Mouse (Mus musculus) cerebellum, postnatal 10 days (tissue): ENCODE results near the gene Nsd2.

ENCODE experiments used
- DNase-seq, 2 experiments: peaks; one replicate each; pipeline ENCODE4 v3.0.0; 2021; ENCODE audit warnings: mixed read lengths in 2 of 2

Gene Nsd2

GRCm38 (mm10) chr5:33819876-33820732 lies at the start of gene Nsd2:
Gene Nsd2, plus strand, starts transcription at chr5:33820725.
- DNase-seq, result peak; percentile 95 to 97

GRCm38 (mm10) chr5:33777195-33777594 lies 43.3 kb upstream of the Nsd2 start:
- DNase-seq, result no peak

DNA sequence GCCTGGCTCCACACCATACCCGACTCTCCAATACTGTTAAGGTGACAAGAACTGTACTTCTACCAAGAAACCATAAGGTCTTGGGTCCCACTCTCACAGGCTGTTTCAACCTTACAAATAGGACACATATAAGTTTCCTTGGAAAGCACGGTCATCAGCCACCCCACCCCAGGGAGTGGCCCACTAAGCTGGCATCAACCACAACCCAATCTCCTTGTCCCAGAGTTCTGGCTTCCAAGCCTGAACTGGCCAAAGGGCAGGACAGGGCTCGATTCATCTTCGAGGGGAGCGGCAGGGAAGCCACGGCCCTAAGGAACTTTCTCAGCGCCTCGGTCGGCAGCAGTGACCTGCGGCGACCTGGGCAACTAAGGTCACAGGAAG lies 38.6 kb upstream of the Nsd2 start:
- no peak for DNase-seq

- peak; percentile 96 to 98 for DNase-seq
Measured at GRCm38 (mm10) chr5:33782345-33782998, 38.1 kb upstream of the Nsd2 start, which contains the start of gene Letm1. Gene Letm1, minus strand, starts transcription at chr5:33782817.

- no peak for DNase-seq
Measured at GRCm38 (mm10) chr5:33782999-33783390, 37.5 kb upstream of the Nsd2 start.

- DNase-seq, result no peak
Measured at GRCm38 (mm10) chr5:33791912-33792643, 28.4 kb upstream of the Nsd2 start.

GRCm38 (mm10) chr5:33803337-33803736 lies 17.2 kb upstream of the Nsd2 start:
- DNase-seq, result no peak

DNA sequence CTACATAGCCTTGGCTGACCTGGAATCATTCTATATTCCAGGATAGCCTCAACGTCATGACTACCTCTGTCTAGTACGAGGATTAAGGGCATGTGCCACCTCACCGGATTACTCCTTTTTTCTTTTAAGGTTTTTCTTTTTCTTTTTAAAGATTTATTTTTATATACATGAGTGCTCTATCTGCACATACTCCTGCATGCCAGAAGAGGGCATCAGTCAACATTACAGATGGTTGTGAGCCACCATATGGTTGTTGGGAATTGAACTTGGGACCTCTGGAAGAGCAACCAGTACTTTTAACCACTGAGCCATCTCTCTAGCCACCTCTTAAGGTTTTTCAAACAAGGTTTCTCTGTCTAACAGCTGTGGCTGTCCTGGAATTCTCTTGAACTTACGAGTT lies 9.0 kb upstream of the Nsd2 start:
- no peak for DNase-seq

GRCm38 (mm10) chr5:33816008-33816725 lies 4.4 kb upstream of the Nsd2 start:
- DNase-seq, result no peak

DNA sequence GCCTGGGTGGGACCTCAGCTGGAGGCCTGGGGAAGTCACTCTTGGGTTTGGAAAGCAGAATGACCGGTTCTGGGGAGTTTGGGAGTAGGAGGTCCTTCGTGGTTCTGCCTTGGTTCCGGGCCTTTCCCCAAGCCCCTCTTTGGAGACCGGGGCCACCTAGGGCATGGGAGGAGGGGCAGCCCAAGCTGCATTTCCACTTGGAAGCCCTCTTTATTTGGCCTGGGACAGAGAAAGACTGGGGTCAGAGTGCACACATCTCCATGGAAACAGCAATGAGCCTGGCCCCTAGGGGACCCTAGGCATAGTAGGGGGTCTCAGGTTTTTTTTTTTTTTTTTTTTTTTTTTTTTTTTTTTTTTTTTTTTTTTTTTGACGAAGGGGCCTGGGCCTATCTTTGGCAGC lies 2.4 kb upstream of the Nsd2 start:
- DNase-seq, result peak; percentile 4 to 9

GRCm38 (mm10) chr5:33819141-33819875 lies 1.2 kb upstream of the Nsd2 start:
- DNase-seq, result peak; percentile 22 to 28

DNA sequence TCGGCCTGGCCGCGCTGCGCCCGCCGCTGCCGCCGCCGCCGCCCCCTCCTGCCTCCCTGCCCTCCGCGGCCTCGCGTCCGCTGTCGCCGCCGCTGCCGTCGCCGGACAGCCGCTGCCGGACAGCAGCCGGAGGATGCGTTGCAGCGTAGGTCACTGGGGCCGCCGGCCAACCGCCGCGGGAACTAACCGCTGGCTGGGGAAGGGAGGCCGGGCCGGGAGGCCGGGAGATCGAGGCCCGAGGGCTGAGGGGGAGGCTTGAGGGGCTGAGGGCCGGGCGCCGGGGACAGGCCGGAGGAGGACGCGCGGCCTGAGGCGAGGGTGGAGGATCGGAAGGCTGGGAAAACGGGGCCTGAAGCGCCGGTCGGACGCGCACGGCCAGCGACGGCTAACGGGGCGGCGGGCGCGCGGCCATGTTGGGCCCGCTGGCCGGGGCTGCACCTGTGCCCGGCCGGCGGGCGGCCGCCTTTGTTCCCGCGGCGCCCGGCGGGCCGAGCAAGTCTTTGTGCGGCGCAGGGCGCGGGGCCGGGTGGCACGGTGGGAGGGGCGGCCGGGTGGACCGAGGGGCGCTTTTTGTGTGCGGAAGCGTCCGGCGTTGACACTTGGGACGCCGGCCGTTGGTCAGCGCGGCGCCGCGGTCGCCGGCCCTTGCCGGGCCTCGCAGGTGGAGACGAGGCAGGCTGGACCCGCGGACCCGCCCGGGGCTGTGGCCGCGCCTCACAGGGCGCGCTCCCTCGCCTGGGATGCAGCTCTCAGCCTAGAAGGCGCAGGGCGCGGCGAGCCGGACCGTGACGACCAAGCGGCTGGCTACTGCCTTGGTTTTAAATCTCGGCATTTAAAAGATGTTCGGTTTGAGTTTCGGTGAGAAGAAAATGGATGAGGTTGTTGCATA lies 452 bp downstream of the Nsd2 start:
- peak; percentile 73 to 77 for DNase-seq

DNA sequence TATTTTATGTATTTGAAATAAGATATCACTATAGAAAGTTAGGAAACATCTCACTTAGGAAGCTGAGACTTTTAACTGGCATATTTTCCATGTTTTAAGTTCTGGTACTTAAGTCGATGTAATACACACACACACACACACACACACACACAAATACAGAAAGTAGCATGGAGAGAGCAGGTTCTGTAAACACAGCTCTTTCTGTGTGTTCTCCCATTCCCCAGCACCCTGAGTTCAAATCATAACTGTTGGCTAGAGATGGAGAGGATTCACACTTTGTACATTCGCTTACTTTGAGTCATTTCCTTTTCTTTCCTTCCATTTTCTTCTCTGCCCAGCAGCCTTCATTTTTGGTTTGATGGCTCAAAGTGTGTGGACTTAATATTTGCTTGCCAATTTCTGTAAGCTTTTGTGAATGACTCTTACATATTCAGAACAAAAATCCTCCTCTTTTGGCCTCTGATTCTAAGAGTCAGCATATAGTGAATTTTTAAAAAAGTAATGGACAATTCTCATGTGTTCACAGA lies 1.4 kb downstream of the Nsd2 start:
- DNase-seq, result peak in 1 of 2 experiments; percentile 8

GRCm38 (mm10) chr5:33822456-33822855 lies 1.9 kb downstream of the Nsd2 start:
- DNase-seq, result no peak

DNA sequence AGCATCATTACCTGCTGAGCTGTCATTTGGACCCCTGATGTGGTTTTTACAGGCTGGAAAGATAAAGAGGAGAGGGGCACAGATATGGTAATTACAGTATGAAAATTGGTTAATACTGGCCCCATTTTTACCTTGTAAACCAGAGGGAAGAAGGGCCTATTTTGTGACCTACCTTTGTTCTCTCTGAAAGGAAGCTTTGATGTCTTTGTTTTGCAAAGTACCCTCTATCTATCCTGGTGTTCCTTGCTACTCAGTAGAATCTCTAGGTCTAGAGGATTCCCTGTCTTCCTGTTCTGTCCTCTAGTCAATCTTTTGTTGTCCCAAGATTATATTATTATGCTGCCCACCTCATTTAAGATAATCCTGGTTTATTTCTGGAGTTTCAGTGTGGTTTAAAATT lies 5.5 kb downstream of the Nsd2 start:
- DNase-seq, result no peak

GRCm38 (mm10) chr5:33828107-33828506 lies 7.6 kb downstream of the Nsd2 start:
- no peak for DNase-seq

DNA sequence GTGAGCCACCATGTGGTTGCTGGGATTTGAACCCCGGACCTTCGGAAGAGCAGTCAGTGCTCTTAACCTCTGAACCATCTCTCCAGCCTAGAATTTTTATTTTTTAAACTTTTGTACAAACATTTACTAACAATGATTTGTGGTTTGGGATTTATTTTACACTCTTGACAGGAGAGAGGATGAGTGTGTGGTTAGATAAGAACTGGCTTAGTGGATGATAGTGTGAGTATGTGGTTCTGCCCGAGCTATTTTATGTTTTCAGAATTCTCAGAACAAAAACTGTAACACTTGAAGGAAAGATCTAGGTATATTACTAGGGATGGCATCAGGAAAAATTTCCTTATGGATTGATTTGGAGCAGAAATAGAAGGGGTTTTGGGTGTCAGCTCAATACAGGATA lies 9.4 kb downstream of the Nsd2 start:
- no peak for DNase-seq

DNA sequence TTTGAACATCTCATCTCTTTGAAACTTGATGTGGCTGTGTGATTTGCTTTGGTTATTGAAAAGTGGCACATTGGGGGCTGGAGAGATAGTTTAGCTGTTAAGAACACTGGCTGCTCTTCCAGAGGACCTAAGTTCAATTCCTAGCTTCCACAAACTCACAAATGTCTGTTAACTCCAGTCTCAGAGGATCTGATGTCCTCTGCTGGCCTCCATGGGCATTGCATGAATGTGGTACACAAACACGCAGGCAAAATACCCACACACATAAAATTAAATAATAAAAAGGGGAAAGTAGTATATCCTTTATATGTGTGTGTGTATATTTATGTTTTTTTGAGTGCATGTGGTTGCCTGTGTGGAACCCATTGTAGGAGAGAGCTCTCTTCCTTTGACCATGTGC lies 10.3 kb downstream of the Nsd2 start:
- peak; percentile 23 to 26 for DNase-seq

- DNase-seq, result no peak
Measured at GRCm38 (mm10) chr5:33841331-33841730, 20.8 kb downstream of the Nsd2 start.

GRCm38 (mm10) chr5:33842549-33842948 lies 22.0 kb downstream of the Nsd2 start:
- no peak for DNase-seq

GRCm38 (mm10) chr5:33851466-33851865 lies 30.9 kb downstream of the Nsd2 start:
- peak in 1 of 2 experiments; percentile 5 for DNase-seq
